Mouse (Mus musculus) ES-CJ7 (cell line): Measurements from ENCODE around the gene Gdf9.

Experiments
- DNase-seq: peaks from one replicate; pipeline ENCODE4 v3.0.0; 2011; ENCODE audit warnings: low read depth, low spot score

Gdf9 gene

DNA sequence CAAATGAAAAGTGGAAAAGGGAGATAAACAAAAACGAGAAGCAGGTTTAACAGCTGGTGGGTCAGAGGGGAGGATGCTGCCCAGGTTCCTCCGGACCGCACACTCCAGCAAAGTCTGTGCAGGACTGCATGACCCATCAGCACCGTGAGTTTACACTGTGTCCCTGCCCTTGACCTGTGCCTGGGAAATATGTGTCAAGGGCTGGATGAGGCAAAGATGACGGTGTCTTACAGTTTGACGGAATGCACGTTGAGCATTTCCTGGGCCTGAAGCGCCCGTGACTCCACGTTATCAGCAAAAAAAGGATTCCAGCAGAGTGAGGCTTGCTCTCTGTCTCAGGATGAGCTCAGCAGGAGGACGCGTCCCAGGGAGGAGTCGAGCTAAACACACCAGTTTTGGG lies 14.7 kb downstream of the Gdf9 start:
- no peak for DNase-seq

DNA sequence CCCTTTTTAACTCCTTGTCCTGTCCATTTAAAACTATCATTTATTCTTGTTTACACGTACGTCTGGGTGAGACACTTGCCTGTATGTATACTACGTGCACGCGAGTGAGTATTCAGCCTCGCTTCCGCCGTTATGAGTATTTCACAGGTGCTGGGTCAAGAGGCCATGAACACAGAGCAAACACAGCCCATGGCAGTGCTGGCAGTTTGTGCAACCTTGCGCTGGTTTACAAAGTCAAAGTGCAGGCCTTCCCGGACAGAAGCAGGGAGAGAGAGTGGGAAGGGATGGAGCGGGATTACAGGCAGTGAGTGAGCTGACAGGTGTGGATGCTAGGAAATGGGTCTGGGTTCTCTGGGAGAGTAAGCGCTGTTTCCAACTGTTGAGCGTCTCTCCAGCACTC lies 15.4 kb downstream of the Gdf9 start:
- no peak for DNase-seq

DNA sequence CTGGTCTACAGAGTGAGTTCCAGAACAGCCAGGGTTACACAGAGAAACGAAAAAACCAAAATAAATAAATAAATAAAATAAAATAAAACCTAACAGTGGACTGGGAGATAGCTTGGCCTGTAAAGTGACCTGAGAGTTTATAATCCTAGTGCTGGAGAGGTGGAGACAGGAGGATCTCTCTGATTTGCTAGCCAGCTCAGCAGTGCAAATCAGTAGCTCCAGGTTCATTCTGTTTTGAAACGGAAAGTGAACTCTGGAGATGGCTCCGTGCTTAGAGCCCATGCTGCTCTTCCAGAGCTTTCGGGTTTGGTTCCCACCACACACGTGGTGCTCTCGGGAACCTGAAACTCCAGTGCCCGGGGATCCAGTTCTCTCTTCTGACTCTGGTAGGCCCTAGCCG lies 17.2 kb downstream of the Gdf9 start:
- no peak for DNase-seq

DNA sequence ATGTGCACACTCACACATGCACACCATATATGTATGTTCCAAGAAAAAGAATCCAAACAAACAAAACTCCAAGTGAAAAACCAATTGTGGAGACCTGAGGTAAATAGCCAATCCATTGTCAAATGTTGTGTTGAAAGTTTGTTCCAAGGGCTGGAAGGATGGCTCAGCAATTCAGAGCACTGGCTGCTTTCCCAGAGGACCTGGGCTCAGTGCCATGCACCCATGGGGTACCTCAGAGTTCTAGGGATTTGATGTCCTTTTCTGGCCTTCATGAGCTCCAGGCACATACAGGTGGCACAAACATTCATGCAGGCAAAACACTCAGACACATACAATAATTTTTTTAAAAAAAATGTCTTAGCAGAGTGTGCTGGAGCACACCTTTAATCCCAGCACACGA lies 17.7 kb downstream of the Gdf9 start:
- no peak for DNase-seq

DNA sequence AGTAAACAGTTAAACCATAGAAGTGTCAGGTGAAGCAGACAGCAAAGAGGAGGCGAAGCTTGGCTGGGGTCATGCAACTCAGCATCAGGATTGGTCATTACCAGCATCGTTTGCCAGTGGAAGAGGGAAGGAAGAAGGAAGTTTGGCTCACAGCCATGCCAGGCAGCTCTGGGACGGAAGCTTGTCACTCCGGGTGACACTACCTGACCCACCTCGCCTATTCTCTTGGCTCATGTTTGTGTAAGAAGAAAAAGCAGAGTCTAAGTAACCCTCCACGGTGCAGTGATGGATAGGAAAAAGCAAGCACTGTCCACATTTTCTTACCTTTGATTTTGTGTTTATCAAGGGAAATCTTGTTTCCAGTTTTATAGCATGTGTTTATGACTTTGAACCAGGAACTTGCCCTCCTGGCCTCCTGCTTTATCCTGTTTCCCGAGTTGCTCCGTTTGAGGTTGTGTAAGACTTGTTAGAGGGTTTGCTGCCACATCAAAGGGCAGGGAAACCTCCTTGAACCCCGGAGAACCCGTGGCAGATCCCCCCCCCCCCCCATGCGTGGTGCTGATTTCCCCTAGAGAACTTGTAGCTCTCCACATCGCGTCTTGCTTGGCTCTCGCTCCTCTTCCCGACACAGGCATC lies 19.4 kb downstream of the Gdf9 start:
- DNase-seq = no peak

DNA sequence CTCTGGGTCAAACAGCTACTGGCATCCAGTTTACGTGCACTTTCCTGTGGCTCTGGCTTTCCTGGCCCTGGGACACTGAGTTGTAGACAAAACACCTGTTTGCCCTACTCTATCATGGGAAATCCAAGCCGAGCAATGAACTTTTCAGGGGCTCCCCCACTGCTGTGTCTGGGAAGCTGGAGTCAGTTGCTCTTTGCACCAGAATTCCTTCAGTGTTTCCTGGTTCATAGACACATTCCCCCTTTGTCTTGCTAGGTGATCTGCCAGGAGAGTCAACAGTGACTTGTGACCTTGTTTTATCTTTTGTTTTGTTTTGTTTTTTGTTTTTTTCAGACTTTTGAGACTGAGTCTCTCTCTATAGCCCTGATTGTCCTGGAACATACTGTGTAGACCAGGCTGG lies 20.5 kb downstream of the Gdf9 start:
- no peak for DNase-seq

DNA sequence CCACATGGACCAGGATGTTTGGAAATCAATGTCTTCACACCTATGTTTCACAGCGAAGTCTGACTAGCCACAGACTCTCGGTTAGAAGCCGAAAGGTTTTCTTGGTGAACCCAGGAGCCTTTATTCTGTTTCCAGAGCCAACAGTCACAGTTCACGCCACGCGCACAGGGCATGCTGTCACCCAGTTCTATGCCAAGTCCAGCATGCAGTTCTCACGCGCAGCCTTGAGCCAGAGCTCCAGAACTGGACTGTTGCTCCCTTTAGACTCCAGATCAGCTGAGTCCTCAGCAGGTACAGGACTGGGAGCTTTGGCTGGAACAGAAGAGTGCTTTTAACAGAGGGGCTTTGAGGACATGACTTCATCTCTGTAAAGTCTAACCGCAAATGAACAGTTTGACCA lies 21.6 kb downstream of the Gdf9 start:
- DNase-seq = no peak

DNA sequence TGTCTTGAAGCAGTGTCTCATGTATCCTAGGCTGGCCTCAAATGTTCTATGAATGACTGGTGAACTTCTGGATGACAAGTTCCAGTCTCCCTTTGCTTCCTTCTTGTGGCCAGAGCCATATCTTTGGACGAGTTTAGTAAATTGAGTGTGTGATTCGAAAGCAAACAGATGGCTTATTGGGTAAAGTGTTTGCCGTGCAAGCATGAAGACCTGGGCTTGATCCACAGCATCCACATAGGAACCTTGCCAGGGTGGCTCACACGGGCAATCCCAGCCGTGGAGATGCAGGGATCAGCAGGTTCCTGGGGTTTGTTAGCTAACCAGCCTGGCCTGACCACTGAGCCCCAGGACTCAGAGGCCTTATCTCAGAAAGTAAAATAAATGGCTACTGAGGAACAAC lies 22.2 kb downstream of the Gdf9 start:
- no peak for DNase-seq

DNA sequence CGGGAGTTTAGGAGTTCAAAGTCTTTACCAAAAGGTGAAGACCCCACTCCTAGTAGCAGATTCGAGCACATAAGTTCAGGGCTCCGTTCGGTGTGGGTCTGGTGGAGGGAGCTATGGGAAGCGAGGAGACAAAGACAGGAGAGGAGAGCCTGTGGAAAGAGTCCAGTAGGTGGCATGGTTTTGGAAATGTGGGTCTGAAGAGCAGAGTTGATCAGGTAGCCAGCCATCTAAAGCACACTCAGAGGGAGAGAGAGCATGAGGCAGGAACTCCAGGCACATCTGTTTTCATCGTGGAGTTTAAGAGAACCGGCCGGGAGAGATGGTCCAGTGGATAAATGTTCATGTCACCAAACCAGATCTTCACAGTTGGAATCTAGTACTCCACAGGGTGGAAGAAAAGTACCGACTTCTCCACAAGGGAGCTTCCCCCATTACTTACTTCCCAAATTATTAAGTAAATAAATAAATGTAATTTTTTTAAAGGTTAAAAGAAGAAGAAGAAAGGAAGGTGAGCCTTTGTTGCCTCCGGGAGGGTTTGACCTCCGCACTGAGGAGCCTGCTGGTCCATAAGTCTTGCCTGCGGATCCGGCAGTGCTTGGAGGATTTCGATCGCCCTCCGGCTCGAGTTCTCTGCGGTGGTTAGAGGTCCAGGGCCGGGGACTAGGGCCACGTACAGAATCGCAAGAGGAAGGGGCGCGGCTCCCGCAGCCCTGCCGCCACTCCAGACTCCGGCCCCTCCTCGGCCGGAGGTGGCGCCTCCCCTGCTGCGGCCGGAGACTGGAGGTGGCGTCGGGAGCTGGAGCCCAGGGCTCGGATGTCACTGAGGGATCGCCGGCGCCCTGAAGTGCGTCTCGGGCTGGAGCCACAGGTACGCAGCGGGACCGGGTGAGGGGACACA lies 25.9 kb downstream of the Gdf9 start, which contains the start of the genes Gm10447 and Shroom1:
TSS of gene Gm10447 (minus strand) at position 637 of the 898 bp plus-strand sequence.
TSS of gene Shroom1 (plus strand) at position 732 of the 898 bp plus-strand sequence.
- DNase-seq = peak; percentile 79

DNA sequence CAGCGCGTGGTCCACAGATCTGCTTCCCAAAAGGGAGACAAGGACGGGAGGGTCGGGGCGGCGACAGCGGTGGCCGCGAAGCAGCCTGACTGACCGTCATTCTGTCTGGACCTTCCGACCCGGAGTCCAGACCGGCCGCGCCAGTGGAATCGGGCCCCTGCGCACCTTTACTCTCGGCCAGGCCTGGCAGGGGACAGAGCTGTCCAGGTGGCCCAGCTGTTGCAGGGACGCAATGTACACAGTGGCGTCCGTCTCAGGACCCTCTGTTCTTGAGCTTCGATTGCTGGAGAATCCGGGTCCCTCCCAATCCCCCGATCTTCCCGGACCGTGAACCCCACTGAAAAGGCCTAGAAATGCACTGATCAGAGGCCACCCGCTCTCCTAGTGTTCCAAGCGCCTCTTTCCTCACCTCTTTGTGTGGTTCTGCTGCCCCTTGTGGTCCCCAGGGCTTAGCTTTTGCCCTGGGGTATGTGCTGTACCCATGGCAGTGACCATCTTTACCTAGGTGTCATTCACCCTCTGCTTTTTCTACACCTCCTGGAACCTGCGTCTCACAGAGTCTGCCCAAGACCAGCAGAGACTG lies 26.6 kb downstream of the Gdf9 start:
- DNase-seq = peak; percentile 48

DNA sequence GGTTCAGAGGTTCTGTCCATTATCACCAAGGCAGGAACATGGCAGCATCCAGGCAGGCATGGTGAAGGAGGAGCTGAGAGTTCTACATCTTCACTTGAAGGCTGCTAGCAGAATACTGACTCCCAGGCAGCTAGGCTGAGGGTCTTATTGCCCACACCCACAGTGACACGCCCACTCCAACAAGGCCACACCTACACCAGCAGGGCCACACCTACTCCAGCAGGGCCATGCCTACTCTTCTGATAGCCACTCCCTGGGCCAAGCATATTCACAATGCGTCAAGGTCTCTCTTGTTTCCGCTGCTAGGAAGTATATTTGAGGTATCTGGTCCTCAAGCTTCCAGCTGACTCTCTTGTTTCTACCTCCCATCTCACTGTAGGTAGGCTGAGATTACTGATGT lies 28.2 kb downstream of the Gdf9 start:
- peak; percentile 71 for DNase-seq

DNA sequence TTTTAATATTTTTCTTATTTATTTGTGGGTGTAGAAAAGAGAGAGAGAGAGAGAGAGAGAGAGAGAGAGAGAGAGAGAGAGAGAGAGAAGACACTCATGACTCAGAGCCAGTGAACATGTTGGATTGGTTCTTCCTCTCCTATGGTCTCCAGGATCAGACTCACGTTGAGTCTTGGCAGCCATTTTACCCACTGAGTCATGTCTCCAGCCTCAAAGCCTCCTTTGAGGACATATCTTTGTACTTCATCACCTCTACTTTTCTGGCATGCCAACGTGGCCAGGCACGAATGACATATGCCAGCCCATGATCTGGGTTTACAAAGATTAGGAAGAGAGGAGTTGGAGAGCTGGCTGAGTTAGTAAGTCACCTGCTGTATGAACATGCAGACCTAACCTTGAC lies 29.4 kb downstream of the Gdf9 start:
- no peak for DNase-seq

DNA sequence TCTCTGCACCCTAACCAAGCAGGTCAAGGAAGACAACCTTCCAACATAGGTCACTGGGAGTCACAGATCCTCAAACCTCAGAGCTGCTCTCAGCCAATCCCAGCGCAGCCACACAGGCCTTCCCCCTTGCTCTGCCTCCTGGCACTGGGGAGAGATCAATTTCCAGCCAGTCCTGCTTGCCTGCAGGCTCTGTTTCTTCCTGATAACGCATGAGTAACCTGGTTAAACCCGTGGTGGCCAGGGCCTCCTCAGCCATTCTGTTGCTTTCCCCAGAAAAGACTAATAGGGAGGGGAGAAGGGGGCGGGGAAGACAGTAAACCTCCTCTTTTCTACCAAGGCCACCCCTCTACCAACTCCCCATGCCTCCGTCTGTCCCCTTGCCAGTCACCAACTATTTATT lies 30.9 kb downstream of the Gdf9 start:
- DNase-seq = no peak

DNA sequence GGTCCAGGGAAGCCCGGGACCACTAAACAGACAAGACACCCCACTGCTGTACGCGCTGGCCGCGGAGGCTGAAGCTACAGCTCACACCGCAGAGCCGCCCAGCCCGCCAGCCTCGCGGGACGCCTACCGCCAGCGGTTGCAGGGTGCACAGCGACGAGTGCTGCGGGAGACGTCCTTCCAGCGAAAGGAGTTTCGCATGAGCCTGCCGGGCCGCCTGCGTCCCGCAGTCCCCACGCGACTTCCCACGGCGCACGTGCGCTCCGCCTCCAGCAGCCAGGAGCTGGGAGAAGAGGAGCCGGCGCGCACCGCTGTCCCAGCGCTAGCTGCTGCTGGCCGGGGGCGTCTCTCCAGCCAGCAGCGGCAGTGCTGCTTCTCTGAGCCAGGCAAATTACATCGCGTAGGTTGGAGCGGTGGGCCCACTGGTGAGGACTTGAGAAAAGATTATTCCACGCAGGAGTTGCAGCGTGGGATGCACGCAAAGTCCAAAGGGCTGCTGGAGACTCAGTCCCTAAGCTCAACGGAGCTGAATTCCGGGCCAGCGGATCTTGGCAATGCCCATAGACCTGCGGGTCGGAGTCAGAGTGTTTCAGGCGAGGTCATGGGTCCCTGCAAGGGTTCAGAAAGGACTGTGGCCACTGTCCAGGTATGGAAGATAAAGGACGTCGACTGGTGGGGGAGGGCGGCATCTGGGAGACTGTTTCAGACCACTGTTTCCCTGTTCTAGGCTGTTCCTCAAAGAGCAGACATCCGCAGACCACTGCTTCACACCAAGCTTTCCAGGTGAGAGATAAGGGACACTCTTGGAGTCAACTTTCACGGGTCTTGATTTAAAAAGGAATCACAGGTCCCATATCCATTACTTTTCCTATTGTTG lies 33.0 kb downstream of the Gdf9 start:
- DNase-seq = peak; percentile 34

DNA sequence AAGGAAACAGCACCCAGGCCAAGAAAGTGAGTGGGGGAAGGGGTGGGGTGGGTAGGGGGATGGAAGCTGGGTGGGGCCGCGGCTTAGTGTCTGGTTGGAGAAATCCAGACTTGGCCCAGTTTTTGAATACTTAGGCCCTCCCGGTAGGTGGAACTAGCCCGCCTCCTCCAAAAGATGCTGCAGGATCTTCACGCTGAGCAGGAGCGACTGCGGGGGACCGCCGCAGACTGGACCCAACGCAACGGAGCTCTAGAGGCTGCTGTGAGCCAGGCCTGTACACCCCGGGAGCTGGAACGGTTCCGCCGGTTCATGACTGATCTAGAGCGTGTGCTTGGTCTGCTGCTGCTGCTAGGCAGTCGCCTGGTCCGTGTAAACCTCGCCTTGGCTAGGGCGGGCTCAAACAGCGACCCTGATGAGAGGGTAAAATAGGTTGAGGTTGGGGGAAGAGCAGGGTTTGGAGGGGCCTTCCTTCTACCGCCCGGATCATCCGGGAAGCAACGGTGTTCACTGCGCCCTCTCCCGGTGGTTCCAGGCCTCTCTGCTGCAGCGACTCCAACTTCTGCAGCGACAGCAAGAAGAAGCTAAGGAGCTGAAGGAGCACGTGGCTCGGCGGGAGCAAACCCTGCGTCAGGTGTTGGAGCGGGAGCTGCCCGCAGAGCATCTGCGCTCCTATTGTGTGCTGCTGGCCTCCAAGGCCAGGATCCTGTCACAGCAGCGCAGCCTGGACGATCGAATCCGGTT lies 35.6 kb downstream of the Gdf9 start:
- peak; percentile 93 for DNase-seq

DNA sequence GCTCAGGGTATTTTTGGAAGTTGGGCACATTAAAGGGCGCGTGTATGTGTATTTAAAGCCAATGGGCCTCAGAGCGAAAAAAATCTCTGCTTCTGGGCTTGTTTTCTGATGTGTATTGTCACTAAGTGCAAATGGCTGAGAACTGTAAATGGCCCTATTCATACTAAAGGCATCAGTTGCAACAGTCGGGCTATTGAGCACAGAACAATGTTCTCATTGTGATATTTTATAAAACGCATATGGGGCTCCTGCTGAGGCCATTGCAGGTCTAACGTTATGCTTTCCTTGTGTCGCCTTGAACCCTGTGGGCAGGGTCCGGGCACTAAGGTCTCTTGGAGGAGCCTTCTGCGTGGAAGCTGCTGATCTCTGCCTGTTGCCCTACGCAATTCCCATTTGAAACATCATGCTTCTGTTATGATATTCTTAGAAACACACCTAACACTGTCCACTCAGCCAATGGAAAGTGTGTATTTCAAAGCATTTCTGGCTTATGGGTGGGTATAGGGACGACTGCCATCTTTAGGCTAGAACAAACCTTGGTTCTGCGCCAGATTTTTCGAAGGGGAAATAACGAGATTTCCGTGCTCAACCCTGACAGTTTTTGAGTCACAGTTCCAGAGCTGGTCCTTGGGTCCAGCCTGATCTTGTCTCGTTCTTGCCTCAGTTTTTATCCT lies 38.6 kb downstream of the Gdf9 start:
- DNase-seq = no peak

DNA sequence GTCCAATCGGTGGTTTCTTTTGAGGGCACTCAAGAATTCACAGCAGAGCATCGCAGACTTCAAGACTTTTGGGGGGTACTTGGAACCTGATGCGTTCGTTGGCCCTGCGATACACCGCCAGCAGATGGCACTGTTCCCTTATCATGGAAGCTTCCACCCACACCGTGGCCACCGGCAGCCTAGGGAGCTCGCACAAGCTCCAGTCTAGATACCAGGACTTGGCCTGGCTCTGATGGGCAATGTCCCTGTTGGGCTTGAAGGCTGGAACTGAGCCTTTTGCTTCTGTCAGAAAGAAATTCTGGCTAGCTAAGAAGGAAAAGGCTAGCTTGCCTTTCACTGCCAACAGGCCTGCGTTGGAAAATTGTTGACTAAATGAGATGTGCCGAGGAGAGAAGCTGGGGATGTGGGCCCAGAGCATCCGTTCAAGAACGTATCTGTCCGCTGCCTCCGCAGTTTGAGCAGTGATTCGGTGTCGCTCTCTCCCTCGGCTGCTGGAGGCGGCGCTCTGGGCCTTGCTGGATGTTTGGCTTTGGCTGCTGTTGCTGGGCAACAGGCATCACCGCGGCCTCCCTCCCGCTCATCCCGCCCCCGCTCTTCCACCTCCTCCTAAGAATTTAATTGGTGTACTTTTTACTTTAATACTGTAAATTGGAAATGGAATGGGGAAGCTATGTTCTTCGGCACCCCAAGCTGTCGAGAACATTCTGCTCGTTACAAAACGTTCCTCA lies 39.3 kb downstream of the Gdf9 start, which contains the start of gene Gm9837:
TSS of gene Gm9837 (minus strand) at position 512 of the 728 bp plus-strand sequence.
- DNase-seq = peak; percentile 89

DNA sequence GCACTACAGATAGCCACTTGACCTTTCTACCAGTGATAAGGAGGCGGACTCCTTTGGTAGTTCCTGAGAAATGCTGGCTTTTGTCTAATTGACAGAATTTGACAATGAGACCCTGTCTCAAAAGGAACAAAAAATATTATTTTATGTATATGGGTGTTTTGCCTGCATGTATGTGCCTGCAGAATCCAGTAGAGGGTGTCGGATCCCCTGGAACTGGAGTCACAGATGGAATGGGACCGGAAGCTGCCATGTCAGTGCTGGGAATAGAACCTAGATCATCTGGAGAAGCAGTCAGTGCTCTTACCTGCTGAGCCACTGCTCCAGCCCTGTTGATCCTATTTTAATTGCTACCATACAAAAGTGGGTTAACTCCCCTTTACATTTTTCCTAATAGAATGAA lies 41.9 kb downstream of the Gdf9 start:
- DNase-seq = no peak

DNA sequence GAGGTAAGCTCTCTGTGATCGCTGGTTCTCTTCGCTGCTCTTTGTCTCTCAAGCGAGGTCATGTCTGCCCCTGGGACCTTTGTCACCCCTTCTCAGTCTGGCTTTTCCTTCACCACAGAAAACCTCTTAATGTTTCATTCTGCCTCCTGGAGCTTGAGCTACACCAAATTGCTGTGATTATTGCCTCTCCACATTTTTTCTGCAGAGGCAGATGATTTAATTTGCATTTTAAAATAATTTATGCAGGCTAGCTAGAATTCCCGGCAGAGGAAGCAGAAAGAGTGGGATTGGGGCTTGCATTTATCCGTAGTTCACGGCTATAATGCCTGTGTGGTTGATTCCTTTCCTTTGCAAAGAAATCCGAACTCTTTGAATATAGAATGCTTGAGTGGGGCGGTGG lies 44.8 kb downstream of the Gdf9 start:
- no peak for DNase-seq

DNA sequence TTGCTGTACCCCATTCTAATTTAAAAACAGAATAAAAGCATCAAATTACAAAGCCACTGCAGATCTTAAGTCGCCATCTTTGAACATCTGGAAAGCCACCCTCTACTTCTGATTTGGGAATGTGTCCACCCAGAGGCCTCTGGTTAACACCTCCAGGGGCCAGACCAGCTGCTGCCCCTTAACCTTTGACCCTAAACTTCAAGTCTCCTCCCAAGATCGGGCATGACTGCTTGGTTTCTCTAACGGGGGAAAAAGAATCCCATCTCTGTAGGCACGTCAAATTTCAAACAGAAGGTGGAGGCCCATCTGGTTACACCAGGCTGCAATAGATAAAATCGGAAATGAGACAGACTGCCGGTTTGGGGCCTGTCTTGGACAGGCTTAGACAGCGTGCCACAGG lies 47.0 kb downstream of the Gdf9 start:
- no peak for DNase-seq
